Mouse (Mus musculus): ENCODE data around the gene Gm42906.

The Gm42906 gene

GRCm38 (mm10) chr5:151109822-151110221 lies 318.1 kb downstream of the Gm42906 start:
- DNase-seq (ENCODE audit: low spot score in 2 of 2): no peak

GRCm38 (mm10) chr5:151108955-151109354 lies 319.0 kb downstream of the Gm42906 start:
- no peak for DNase-seq (ENCODE audit: low spot score in 2 of 2)

- DNase-seq (ENCODE audit: low spot score in 2 of 2): no peak
Observed at GRCm38 (mm10) chr5:151108291-151108897, 319.6 kb downstream of the Gm42906 start.

- DNase-seq (ENCODE audit: low spot score in 2 of 2): no peak
Observed at GRCm38 (mm10) chr5:151106841-151107240, 321.1 kb downstream of the Gm42906 start.

- no peak for DNase-seq (ENCODE audit: low spot score in 2 of 2)
Observed at GRCm38 (mm10) chr5:151105054-151105971, 322.6 kb downstream of the Gm42906 start.

GRCm38 (mm10) chr5:151104354-151105053 lies 323.5 kb downstream of the Gm42906 start:
- DNase-seq (ENCODE audit: low spot score in 2 of 2): no peak

- no peak for DNase-seq (ENCODE audit: low spot score in 2 of 2)
Observed at GRCm38 (mm10) chr5:151103284-151103683, 324.7 kb downstream of the Gm42906 start.

GRCm38 (mm10) chr5:151102262-151102661 lies 325.7 kb downstream of the Gm42906 start:
- no peak for DNase-seq (ENCODE audit: low spot score in 2 of 2)

- DNase-seq (ENCODE audit: low spot score in 2 of 2): no peak
Observed at GRCm38 (mm10) chr5:151096012-151096411, 332.0 kb downstream of the Gm42906 start.

- no peak for DNase-seq (ENCODE audit: low spot score in 2 of 2)
Observed at GRCm38 (mm10) chr5:151092886-151093665, 334.9 kb downstream of the Gm42906 start.

GRCm38 (mm10) chr5:151090996-151091395 lies 337.0 kb downstream of the Gm42906 start:
- no peak for DNase-seq (ENCODE audit: low spot score in 2 of 2)

- no peak for DNase-seq (ENCODE audit: low spot score in 2 of 2)
Observed at GRCm38 (mm10) chr5:151089201-151089600, 338.8 kb downstream of the Gm42906 start.

- no peak for DNase-seq (ENCODE audit: low spot score in 2 of 2)
Observed at GRCm38 (mm10) chr5:151086425-151087202, 341.3 kb downstream of the Gm42906 start.

GRCm38 (mm10) chr5:151085749-151086148 lies 342.2 kb downstream of the Gm42906 start:
- DNase-seq (ENCODE audit: low spot score in 2 of 2): no peak

- no peak for DNase-seq (ENCODE audit: low spot score in 2 of 2)
Observed at GRCm38 (mm10) chr5:151080276-151080675, 347.7 kb downstream of the Gm42906 start.

- no peak for DNase-seq (ENCODE audit: low spot score in 2 of 2)
Observed at GRCm38 (mm10) chr5:151077953-151078352, 350.0 kb downstream of the Gm42906 start.

GRCm38 (mm10) chr5:151076917-151077316 lies 351.0 kb downstream of the Gm42906 start:
- DNase-seq (ENCODE audit: low spot score in 2 of 2): no peak

- DNase-seq (ENCODE audit: low spot score in 2 of 2): no peak
Observed at GRCm38 (mm10) chr5:151074282-151074681, 353.7 kb downstream of the Gm42906 start.

GRCm38 (mm10) chr5:151071430-151071829 lies 356.5 kb downstream of the Gm42906 start:
- no peak for DNase-seq (ENCODE audit: low spot score in 2 of 2)

- DNase-seq (ENCODE audit: low spot score in 2 of 2): no peak
Observed at GRCm38 (mm10) chr5:151070896-151071295, 357.1 kb downstream of the Gm42906 start.

GRCm38 (mm10) chr5:151069569-151069968 lies 358.4 kb downstream of the Gm42906 start:
- DNase-seq (ENCODE audit: low spot score in 2 of 2): no peak

Measured in frontal cortex, postnatal 25 days (tissue).